Mouse (Mus musculus) CH12.LX (cell line): ENCODE data around the gene Gm47189.
"Not testable (repeated sequence)": the region's sequence is repeated elsewhere in the genome, so short reads cannot be mapped to it uniquely, and the experiment has no call there.

Experiments
- CTCF ChIP-seq, 2 experiments: IDR thresholded peaks in 1 of 2; conservative IDR thresholded peaks in 1 of 2; 2 replicates each; pipeline ENCODE4 v1.5.1; 2011 to 2012; ENCODE audit warnings: low read depth in 2 of 2, low read length in 2 of 2, improper control_type of control experiment in 1 of 2, inconsistent platforms in 1 of 2, mild to moderate bottlenecking in 1 of 2, moderate library complexity in 1 of 2
- KAT2A ChIP-seq: IDR thresholded peaks from 2 replicates; pipeline ENCODE4 v1.6.1; 2012; ENCODE audit warnings: low read length, improper control_type of control experiment, inconsistent platforms; ENCODE audit not compliant: insufficient replicate concordance
- MYC ChIP-seq: IDR thresholded peaks from 2 replicates; pipeline ENCODE4 v1.6.1; 2011; ENCODE audit warnings: low read depth, mild to moderate bottlenecking, improper control_type of control experiment, low read length
- NRF1 ChIP-seq: IDR thresholded peaks from 2 replicates; pipeline ENCODE4 v1.6.1; 2014; ENCODE audit warnings: low read depth, mild to moderate bottlenecking, inconsistent platforms, low read length, improper control_type of control experiment, moderate library complexity
- POLR2A ChIP-seq: IDR thresholded peaks from 2 replicates; pipeline ENCODE4 v1.6.1; 2011; ENCODE audit warnings: low read depth, mild to moderate bottlenecking, improper control_type of control experiment, low read length
- ZNF384 ChIP-seq: IDR thresholded peaks from 2 replicates; pipeline ENCODE4 v1.6.1; 2012; ENCODE audit warnings: low read depth, low read length, improper control_type of control experiment, inconsistent platforms

DNA sequence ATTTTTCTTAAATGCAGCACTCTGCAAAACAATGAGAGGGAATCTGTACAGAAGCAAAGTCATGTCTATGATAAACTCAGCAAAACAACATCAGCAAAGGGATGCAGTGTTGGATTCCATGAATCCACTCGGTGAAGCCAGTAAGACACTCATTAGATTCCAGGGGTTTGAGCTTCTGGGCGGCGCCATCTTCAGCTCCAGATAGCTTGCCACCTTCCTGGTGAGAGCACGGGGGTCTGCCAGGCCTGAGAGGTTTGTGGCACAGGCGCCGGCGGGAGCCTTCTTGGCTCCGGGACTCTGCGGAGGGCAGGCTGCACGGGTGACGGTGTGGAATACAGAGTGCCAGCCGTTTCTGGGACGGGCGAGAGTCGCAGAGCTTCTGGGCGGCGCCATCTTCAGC, 48.8 kb downstream of the Gm47189 start:
- TF ChIP-seq KAT2A; POLR2A; NRF1; ZNF384; MYC; CTCF (conservative IDR thresholded peaks at IDR 0.05 in 1 of 2, IDR thresholded peaks at IDR 0.05 in 1 of 2; ENCODE audit: low read depth in 2 of 2, low read length in 2 of 2): not testable (repeated sequence)
